Mouse (Mus musculus): ENCODE measurements around the gene Atp2c1.

- TF ChIP-seq ZNF384 (IDR thresholded peaks at IDR 0.05; ENCODE audit: low read depth, low read length): no peak
- no peak for TF ChIP-seq CHD2 (IDR thresholded peaks at IDR 0.05; ENCODE audit: low read depth, low read length)
Measured at GRCm38 (mm10) chr9:105389289-105389688, 137.8 kb downstream of the Atp2c1 start.

All from ES-E14 (cell line).